Mouse (Mus musculus) urinary bladder, adult 2 months (tissue): ENCODE data around the gene Vdac1. TPM values are rescaled to one million over a fixed set of nuclear protein-coding genes. Genes with fewer than 3 reads are reported as not detected.
"Not testable (repeated sequence)": the region's sequence is repeated elsewhere in the genome, so short reads cannot be mapped to it uniquely, and the experiment has no call there.

Experiments used
- DNase-seq: peaks from one replicate; pipeline ENCODE4 v3.0.0; 2022; ENCODE audit warnings: low spot score
- polyA plus RNA-seq: library from polyadenylated mRNA; depleted of rRNA; stranded (reverse); fragments of >200 nt; gene quantifications from 2 replicates; pipeline ENCODE4 v1.2.3, GENCODE M21; 2012

The Vdac1 gene
- polyA plus RNA-seq, 1 experiment, result 166 TPM

DNA sequence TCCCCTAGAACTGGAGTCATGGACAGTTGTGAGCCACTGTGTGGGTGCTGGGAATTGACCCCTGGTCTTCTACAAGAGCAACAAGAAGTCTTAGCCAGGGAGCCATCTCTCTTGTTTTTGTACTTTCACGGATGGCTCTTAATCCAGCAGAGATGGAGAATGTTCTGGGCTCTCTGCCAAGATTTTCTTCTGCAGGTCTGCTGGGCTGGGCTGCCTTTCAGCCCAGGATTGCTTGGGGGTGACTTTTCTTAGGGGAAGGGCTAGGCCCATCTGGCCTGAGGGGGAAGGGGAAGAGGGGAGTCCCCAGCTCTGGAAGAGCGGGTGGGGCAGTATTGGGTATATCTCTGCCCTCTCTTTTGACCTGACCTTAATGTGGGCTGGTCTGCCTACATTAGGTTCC is 9.9 kb downstream of the Vdac1 start:
- no peak for DNase-seq

DNA sequence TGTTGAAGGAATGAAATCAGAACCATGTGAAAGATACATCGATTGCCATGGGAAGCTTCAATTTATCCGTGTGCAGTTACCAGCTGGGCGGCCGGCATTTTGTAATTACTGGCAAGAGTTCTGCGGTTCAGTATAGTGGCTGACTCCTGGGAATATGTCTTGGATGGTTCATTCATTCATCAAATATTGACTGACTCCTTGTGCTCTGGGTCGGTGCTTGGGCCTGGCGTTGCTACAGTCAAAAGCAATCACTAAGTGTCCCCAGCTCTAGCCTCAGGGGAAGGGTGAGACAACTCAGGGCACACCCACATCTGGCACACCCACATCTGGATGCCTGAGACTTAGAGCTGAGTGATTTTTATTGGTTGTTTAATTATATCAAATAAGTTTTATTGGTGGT is 13.2 kb downstream of the Vdac1 start:
- no peak for DNase-seq

DNA sequence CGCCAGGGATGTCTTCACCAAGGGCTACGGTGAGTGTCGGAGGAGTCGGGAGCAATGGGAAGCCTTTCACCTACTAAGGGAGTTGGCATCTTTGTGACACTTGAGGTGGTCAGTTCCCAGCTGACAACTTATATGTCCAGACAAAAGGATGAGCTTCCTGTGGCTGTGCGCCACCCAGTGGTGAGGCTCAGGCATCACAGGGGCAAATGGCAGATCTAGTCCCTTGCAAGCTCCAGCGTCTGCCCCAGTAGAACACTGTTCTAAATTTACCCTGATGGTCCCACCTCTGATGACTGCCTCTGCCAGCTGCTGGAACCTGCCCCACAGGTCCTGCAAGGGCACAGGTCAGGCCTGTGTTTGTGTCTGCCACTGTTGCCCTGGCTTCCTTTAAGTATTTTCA is 13.7 kb downstream of the Vdac1 start:
- peak; percentile 45 for DNase-seq

DNA sequence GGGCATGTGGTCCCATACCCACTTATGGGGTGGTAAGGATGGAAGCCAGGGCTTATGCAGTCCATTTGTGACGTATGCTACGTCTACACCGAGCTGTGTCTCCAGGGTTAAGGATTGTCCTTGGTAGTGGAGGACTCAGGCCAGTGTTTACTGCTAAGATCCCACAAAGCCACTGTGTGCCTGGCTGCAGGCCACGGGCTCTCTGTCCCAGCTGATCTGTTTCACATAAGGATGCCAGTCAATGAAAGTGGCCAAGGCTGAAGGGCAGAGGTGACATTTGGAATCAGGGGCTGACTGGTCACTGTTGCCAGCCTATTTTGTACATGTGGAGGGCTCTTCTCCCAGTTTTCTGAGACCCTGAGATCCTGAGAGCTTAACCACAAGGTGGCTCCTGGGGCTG is 16.9 kb downstream of the Vdac1 start:
- no peak for DNase-seq

DNA sequence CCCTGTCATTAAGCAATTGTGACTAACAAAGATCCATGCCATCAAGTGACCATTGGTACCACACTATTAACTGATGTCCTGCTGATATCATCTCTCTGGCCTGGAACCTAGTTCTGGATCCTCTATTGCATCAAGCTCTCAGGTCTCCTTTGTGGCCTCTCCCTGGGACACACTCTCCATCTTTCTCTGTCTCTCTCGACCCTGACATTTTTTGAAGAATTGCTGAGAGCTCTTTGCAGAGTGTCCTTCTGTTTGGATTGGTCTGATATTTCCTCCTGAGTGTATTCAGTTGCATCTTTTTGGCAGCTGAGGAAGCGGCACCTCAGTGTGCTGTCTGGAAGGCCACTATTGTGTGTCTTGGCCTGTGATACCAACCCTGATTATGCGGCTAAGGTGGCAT is 18.6 kb downstream of the Vdac1 start:
- DNase-seq, result no peak

DNA sequence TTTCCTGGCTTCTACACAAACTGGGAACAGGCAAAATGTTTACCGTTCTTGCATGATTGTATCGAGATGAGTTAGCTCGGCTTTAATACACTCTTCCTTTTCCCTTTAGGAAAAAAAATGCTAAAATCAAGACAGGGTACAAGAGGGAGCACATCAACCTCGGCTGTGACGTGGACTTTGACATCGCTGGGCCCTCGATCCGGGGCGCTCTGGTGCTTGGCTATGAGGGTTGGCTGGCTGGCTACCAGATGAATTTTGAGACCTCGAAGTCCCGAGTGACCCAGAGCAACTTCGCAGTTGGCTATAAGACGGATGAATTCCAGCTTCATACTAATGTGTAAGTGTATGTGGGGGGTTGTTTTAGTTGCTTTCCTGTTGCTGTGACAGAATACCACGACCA is 23.1 kb downstream of the Vdac1 start:
- no peak for DNase-seq

DNA sequence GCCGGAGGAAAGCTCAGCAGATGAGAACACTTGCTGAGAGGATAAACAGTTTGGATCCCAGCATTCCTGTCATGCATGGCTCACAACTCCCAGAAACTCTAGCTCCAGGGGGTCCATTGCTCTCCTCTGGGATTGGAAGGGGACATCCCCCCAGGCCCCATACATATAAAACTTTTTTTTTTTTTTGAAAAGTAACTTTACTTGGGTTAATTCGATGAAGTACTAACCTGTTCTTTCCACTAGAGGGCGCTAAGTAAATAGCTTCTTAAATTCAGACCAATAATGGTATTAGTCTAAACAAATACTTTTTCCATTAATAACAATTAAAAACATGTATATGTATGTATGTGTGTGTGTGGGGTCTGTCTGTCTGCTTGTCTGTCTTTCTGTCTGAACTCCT is 24.0 kb downstream of the Vdac1 start:
- no peak for DNase-seq

DNA sequence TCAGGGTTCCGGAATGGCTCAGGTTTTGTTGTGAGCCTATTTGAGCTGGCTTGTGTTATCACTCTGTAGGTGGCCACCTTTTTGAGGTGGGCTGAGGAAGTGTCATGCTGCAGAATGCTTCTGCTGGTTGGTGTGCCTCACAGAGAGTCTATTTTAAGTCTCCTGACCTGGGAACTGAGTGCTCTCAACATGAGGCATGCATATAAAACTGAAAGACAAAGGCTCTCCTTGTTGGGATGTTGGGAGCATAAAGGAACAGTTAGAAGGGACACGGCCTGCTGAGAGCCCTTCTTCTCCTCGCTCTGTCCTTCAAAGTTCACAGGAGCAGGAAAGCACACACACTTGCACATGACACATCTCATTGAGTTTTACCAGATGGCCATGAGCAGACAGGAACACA is 26.2 kb downstream of the Vdac1 start:
- DNase-seq, result no peak

DNA sequence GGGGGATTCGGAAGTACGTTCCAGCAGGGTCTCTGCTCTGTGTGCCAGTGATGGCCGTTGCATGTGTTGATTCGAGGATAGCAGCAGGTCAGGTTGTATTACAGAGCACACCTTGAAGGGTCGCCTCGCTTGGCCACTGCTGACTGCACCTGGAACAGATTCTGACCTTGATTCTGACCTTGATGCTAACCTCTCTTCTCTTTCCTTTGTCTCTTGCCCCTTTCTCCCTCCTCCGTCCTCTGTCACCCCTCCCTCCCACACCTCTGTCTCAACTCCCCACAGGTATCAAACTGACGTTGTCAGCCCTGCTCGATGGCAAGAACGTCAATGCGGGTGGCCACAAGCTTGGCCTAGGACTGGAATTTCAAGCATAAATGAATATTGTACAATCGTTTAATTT is 27.5 kb downstream of the Vdac1 start:
- no peak for DNase-seq

DNA sequence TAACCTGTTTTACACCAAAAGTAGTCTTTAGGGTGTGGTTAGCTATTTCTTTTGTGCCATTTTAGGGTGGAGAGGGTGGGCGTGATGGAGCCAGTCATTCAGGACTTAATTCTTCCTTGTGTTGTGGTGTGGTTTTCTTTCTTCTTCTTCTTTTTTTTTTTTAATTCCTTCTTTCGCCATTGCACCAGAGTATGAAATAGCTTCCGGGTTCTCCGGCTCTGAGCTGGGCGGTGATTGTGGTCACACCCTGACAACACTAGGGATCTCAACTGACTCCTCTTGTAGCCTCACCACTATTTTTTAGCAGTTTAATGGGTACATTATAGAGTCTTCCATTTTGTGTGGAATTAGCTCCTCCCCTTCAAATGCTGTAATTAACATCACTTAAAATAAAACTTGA is 28.3 kb downstream of the Vdac1 start:
- DNase-seq, result not testable (repeated sequence)

DNA sequence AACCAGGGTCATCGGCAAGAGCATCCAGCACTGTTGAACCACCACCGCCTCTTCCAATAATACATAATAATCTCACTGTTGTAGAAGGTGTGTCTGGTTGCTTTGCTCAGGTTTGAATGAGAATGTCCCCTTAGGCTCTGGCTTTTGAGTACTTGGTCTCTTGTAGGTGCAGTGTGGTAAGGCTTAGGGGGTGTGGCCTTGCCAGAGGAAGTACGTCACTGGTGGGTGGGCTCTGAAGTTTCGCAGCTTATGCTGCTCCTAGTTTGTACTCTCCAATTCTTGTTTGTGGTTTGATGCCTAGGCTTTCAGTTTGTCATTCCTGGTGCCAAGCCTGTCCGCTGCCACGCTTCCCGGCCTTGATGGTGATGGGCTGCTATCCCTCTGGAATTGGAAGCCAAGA is 29.3 kb downstream of the Vdac1 start:
- no peak for DNase-seq

DNA sequence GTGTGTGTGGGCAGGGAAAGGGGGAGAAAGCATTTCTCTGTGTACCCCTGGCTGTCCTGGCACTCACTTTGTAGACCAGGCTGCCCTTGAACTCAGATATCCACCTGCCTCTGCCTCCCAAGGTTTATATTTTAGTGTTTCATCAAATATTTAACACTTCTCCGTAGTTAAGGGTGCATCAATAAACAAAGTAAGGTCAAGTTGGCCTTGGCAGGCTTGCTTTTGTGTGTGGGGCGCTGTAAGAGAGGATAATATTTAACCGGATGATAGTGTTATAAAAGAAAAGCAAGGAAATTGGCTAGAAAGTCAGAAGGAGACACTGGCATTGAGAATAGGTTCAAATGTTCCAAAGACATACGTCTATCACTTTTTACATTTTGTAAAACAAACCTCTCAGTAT is 33.8 kb downstream of the Vdac1 start:
- no peak for DNase-seq

DNA sequence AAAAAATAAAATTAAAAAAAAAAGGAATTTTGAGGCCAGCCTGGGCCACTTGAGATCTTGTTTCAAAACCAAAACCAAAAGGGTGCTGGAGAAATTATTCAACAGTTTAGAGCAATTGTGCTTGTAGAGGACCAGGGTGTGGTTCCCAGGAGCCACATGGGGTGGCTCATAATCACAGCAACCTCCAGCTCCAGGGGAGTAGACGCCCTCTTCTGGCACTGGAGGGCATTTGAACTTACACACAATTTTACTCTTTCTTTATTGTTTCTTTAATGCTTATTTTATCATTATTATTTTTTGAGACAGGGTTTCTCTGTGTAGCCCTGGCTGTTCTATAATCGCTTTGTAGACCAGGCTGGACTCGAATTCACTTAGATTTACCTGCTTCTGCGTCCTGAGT is 34.7 kb downstream of the Vdac1 start:
- DNase-seq, result no peak

DNA sequence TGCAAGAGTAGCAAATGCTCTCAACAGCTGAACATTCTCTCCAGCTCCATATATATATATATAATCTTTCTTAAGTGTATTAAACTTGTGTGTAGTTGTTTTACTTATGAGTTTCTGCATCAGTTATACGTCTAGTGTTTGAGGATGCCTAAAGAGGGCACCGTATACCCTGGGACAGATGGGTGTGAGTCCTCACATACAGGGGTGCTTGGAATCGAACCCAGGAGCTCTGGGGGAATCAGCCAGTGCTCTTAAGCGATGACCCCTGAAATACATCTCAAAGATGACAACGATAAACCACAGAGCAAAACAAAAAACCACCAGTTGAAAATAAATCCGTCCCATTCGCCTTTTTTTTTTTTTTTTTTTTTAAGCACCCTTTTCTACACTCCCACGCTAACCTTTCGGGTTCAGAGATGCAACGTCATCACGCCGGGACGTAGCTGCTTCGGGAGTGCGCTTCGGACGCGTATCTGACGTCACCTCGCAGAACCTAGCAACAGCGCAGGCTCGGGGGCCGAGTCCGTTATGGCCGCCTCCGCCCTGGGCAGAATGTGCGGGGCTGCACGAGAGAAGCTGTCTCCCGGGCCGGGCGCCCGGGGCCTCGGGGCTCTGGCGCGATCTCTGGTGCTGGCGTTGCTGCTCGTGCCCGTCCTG is 35.4 kb downstream of the Vdac1 start, which contains the start of gene 9530068E07Rik:
Gene 9530068E07Rik (plus strand): TSS at position 489 of the 657 bp plus-strand sequence.
- peak; percentile 85 for DNase-seq

DNA sequence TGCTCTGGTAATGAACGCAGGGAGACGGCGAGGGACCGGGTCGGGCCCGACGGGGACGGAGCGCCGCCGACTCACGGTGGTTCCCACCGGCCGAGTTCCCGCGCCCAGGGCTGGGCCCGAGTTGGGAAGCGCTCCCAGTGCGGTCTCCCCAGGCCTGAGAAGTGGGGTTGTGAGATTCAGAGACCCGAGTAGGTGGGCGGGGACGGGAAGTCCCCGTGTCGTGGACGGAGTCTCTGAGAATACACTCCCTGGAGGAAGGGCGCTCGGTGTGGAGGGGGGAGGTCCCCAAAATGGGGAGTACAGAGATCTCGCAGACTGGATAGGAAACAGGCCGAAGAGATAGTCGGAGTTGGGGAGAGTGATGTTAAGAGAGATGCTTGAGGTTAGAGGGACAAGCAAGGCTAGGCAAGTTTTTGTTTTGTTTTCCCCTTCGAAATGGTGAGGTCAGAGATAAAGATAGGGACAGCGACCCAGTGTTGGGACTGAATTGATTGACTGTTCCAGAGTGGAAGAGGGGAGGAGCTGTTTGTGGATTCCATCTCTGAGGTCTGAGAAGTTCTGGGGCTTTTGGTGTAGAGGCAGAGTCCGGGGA is 36.0 kb downstream of the Vdac1 start:
- no peak for DNase-seq

DNA sequence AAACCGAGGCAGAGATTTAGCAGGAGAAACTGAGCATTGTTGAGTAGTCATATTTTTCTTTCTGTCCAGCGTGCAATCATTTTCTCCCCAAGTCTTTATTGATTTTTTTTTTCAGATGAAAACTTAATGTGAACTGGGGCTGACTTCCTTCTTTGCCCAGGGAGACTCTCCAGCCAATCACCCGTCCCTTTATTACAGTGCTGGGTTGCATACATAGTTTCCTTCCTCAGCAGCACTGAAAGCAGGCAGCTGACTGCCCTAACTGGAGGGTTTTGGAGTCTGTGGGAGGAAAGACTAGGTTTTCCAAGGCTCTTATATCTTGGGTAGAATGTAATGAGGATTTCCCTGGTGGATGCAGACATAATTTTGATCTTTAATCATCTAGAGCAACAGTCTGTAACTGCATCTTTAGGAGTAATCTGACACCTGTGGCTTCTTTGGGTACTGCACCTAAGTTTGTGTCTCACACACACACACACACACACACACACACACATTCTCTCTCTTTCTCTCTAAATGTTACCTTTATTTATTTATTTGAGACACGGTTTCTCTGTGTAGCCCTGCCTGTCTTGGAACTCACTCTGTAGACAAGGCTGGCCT is 36.8 kb downstream of the Vdac1 start:
- no peak for DNase-seq

DNA sequence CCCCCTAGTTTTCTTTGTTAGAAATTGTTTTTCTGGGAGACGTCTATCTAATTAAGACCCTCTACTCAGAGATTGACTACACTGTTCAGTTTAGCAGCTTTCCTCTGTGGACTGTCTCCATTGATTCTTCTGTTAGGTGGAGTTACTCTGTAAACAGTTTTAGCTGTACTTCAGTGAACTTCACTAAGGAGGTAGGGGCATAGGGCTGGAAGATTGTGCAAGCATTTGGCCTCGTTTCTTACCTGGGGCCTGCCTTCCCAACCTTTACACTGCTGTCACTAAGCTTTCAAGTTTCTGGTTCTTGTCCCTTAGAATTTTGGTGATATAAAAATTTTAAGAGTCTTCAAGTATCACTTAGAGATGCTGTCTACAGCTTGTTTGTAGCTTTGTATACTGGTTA is 40.8 kb downstream of the Vdac1 start:
- no peak for DNase-seq

DNA sequence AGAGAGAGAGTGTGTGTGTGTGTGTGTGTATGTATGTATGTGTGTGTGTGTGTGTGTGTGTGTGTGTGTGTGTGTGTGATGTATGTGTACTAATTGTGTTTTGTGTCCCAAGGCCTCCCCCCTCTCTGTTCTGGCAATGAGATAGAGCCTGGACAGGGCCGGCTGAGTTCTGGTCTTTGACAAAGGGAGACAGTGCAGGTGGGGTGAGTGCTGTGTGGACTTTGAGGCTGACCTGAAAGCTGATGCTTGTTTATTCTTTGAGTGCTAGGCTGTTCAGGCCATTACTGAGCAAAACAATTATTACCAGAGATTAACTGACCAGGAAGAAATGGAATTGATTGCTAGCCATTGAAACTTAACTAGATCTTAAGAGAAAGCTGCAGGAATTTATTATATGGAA is 41.9 kb downstream of the Vdac1 start:
- DNase-seq, result no peak

DNA sequence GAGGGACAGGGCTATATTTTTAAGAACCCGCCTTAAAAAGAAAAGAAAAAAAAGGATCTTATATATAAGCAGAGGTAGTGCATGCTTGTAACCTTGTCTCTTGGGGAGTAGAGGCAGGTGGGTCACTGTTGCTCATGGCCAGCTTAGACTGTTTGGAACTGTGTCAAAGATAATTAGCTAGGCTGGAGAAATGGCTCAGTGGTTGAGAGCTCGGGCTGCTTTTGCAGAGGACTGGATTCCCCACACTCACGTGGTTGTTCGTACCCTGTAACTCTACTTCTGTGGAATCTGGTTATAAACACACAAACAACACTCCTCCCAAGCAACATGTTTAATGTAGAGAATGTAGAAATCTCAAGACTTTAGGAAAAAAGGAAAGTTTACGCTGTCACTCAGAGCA is 43.5 kb downstream of the Vdac1 start:
- no peak for DNase-seq

DNA sequence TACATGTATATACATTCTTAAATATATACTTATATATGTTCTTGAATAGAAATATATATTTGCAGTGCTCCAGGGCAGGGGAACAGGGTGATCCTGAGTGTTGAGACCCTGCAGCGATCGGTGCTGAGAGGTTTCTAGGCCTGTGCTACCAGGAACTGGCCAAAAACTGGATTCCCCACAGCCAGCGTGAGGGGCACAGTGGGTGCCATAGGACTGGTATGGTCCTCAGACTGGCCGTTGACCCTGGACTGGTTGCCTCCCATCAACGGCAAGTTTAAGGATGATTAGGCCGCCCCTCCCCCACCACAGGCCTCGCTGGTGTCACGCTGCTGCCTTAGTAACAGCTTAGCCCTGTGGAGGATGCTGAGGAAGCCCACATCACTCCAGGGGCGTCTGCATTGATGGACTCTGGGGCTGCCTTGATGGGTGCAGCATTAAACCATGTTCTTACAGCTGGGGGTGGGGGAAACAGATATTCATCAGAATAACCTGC is 44.6 kb downstream of the Vdac1 start:
- no peak for DNase-seq

DNA sequence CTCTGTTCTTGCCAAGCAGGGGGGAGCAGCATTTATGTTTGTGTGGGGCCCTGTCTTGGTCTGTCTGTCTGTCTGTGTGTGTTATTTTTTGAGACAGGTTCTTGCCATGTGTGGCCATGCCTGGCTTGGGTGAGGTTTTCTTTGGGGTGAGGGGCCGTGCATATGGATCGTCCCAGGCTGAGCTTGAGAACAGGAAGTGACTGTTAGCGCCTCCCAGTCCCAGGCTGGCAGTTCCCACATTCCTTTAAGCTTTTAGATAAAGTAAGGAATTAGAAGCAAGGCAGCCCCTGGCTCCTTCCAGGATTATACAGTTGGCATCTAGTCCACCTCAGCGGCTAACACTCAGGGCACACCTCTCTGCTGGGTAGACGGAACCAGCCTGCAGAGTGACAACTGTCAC is 48.7 kb downstream of the Vdac1 start:
- DNase-seq, result no peak

DNA sequence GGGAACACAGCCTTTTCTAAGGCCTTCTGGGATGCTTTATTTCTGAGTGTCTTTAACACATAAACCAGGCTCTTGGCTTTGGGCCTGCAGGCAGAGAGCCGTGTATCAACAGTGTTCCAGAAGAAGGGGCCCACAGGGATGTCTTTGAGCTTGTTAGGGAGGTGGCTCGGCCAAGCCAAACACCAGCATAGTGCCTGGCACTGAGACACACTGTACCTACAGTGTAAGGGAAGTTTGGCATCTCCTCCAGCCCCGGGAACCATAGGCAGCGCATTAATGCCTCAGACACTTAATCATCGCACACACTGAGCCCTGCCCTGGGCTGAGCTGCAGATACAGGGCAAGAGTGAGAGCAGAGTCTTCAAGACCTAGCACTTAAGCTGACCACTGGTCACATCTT is 57.7 kb downstream of the Vdac1 start:
- no peak for DNase-seq

DNA sequence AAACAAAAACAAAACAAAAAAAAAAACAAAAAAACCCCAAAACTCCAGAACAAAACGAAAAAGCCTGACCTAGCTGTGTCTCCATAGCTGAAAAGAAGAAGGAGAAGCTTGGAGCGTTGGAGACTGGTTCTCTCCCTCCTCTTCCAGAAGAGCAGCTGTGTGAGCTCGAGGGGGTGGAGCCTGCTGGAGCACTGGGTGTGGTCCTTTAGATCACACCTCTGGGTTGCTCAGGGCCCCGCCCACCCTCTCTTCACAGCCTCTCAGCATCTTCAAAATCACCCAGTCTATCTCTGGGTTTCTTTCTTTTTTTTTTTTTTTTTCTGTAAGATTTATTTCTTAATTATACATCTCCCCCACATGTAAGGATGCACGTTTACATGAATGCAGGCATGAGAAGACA is 58.6 kb downstream of the Vdac1 start:
- no peak for DNase-seq
